Comparison of ENCODE assay signal across 8 mouse cellular contexts in the genomic region with DNA sequence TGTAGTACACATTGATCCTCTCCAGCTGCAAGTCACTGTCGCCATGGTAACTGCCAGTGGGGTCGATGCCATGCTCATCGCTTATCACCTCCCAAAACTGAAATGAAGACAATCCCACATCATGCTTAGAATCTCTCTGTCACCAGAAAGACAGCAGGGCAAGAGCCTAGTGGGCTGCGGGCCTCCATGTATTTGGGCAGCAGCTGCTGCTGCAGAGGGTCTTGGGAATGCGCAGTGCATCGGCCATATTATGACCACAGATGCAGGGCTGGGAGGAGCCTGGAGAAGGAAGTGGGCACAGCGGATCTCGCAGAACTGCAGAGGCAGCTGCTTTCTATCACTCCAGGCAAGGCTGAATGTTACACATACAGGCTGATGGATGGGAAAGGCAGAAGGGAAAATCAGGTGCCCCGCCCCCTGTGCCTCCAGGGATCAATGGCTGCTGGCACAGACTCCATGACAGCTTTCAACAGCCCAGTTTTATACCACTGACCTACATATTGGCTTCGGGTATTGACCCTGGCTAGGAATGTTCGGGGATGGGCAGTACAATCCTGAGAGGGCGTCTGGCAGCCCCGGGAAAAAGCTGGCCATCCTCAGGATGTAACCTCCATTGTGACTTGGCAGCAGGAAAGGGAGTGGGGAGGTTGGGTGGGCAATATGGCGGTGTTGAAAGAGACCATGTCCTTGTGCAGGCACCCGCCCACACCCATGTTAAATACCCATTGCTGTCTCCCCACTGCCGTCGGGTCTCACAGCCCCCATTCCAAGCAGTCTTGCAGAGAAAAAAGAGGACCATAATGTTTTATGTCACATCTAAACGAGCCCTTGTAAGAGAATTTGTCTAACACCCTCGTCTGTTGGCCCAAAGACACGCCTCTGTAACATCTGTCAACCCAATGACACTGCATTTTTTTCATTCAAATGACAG. TPM values are rescaled to one million over a fixed set of nuclear protein-coding genes. Genes with fewer than 3 reads are reported as not detected.
DNase-seq lines count a peak whose midpoint lies in the region; ATAC-seq and TF ChIP-seq lines count a peak whose summit lies in the region.

No protein-coding gene starts in this region.

- peak overlapping the region; percentile 68 for H3K4me3 ChIP-seq in kidney, embryonic 14.5 days (ENCODE audit: low read length)
- peak overlapping the region; percentile 70 for H3K4me3 ChIP-seq in forebrain, embryonic 12.5 days (replicated peaks)
- H3K4me3 ChIP-seq in hindbrain, embryonic 13.5 days = peak overlapping the region; percentile 87
- peak overlapping the region; percentile 61 for H3K4me3 ChIP-seq in limb, embryonic 10.5 days
- peak overlapping the region; percentile 82 for H3K4me3 ChIP-seq in midbrain, embryonic 12.5 days
- H3K4me3 ChIP-seq in thymus, adult 2 months (ENCODE audit: control insufficient read depth, insufficient read depth, low read length) = peak overlapping the region; percentile 51

- H3K27me3 ChIP-seq in kidney, embryonic 14.5 days (ENCODE audit: control insufficient read depth, insufficient read depth, low read length) = no peaks in the 10 kb centered on the region; the same call in 1 of the 2 replicates
- H3K27me3 ChIP-seq in forebrain, embryonic 12.5 days = peaks cover 12% of the 10 kb centered on the region
- H3K27me3 ChIP-seq in hindbrain, embryonic 13.5 days = no peaks in the 10 kb centered on the region
- H3K27me3 ChIP-seq in limb, embryonic 10.5 days (ENCODE audit: low read depth, poor library complexity, severe bottlenecking) = peaks cover 13% of the 10 kb centered on the region; the same call in 1 of the 2 replicates
- H3K27me3 ChIP-seq in midbrain, embryonic 12.5 days = peaks cover 7% of the 10 kb centered on the region
- H3K27me3 ChIP-seq in thymus, adult 2 months (ENCODE audit: control insufficient read depth, insufficient read depth, low read length) = no peaks in the 10 kb centered on the region

- peak; percentile 23; the same call in 1 of the 2 replicates for ATAC-seq in kidney, embryonic 14.5 days (ENCODE audit: low FRiP score, low TSS enrichment)
- peak; percentile 54 for ATAC-seq in forebrain, embryonic 12.5 days (ENCODE audit: low FRiP score)
- peak; percentile 74 for ATAC-seq in hindbrain, embryonic 13.5 days (ENCODE audit: low FRiP score)
- peak; percentile 68 for ATAC-seq in midbrain, embryonic 12.5 days (ENCODE audit: low FRiP score, low read depth)

- no peak overlapping the region for H3K27ac ChIP-seq in kidney, embryonic 14.5 days (ENCODE audit: low read depth, low read length)
- peak overlapping the region; percentile 59 for H3K27ac ChIP-seq in forebrain, embryonic 12.5 days
- H3K27ac ChIP-seq in hindbrain, embryonic 13.5 days = peak overlapping the region; percentile 96
- no peak overlapping the region for H3K27ac ChIP-seq in limb, embryonic 10.5 days
- H3K27ac ChIP-seq in midbrain, embryonic 12.5 days (replicated peaks) = peak overlapping the region; percentile 91
- H3K27ac ChIP-seq in thymus, adult 2 months (ENCODE audit: control insufficient read depth, insufficient read depth, low read length) = peak overlapping the region; percentile 4; the same call in 1 of the 2 replicates

- peaks cover 7% of the 10 kb centered on the region; the same call in 1 of the 2 replicates for H3K4me1 ChIP-seq in kidney, embryonic 14.5 days (ENCODE audit: control insufficient read depth, insufficient read depth, low read length)
- peaks cover 32% of the 10 kb centered on the region for H3K4me1 ChIP-seq in forebrain, embryonic 12.5 days
- H3K4me1 ChIP-seq in hindbrain, embryonic 13.5 days (replicated peaks) = peaks cover 42% of the 10 kb centered on the region
- peaks cover 22% of the 10 kb centered on the region for H3K4me1 ChIP-seq in limb, embryonic 10.5 days
- peaks cover 33% of the 10 kb centered on the region for H3K4me1 ChIP-seq in midbrain, embryonic 12.5 days
- peaks cover 23% of the 10 kb centered on the region for H3K4me1 ChIP-seq in thymus, adult 2 months (replicated peaks; ENCODE audit: control insufficient read depth, insufficient read depth, low read length)

- TF ChIP-seq POLR2A in thymus, adult 2 months (IDR thresholded peaks at IDR 0.05; ENCODE audit: control insufficient read depth, extremely low read depth, insufficient read depth, low read length, poor library complexity) = no peak

- peak overlapping the region; percentile 87 for H3K4me2 ChIP-seq in kidney, embryonic 14.5 days (replicated peaks; ENCODE audit: low read depth, low read length)
- peak overlapping the region; percentile 86 for H3K4me2 ChIP-seq in forebrain, embryonic 12.5 days
- peak overlapping the region; percentile 72 for H3K4me2 ChIP-seq in hindbrain, embryonic 13.5 days
- H3K4me2 ChIP-seq in midbrain, embryonic 12.5 days (replicated peaks) = peak overlapping the region; percentile 80

- no peaks in the 10 kb centered on the region; the same call in 1 of the 2 replicates for H3K36me3 ChIP-seq in kidney, embryonic 14.5 days (ENCODE audit: control insufficient read depth, insufficient read depth, low read length)
- H3K36me3 ChIP-seq in forebrain, embryonic 12.5 days (replicated peaks) = peaks cover 9% of the 10 kb centered on the region
- peaks cover 22% of the 10 kb centered on the region for H3K36me3 ChIP-seq in hindbrain, embryonic 13.5 days
- 0 out of 2 replicates have a peak, but pooled peaks cover 4% of the 10 kb centered on the region for H3K36me3 ChIP-seq in limb, embryonic 10.5 days
- peaks cover 13% of the 10 kb centered on the region for H3K36me3 ChIP-seq in midbrain, embryonic 12.5 days
- peaks cover 7% of the 10 kb centered on the region; the same call in 1 of the 2 replicates for H3K36me3 ChIP-seq in thymus, adult 2 months (ENCODE audit: control insufficient read depth, insufficient read depth, low read length)

- TF ChIP-seq CTCF in thymus, adult 2 months (IDR thresholded peaks at IDR 0.05; ENCODE audit: borderline replicate concordance, control insufficient read depth, extremely low read depth, insufficient read depth, low read length, poor library complexity) = peak; percentile 0; the same call in 1 of the 2 replicates

- H3K9me3 ChIP-seq in kidney, embryonic 14.5 days (ENCODE audit: control insufficient read depth, low read length) = no peaks in the 10 kb centered on the region
- H3K9me3 ChIP-seq in forebrain, embryonic 12.5 days = no peaks in the 10 kb centered on the region
- no peaks in the 10 kb centered on the region for H3K9me3 ChIP-seq in hindbrain, embryonic 13.5 days
- no peaks in the 10 kb centered on the region for H3K9me3 ChIP-seq in limb, embryonic 10.5 days (replicated peaks)
- H3K9me3 ChIP-seq in midbrain, embryonic 12.5 days = no peaks in the 10 kb centered on the region

- peak overlapping the region; percentile 66; the same call in 1 of the 2 replicates for H3K9ac ChIP-seq in kidney, embryonic 14.5 days (ENCODE audit: low read depth, low read length)
- peak overlapping the region; percentile 77 for H3K9ac ChIP-seq in forebrain, embryonic 12.5 days
- peak overlapping the region; percentile 95 for H3K9ac ChIP-seq in hindbrain, embryonic 13.5 days
- peak overlapping the region; percentile 87 for H3K9ac ChIP-seq in midbrain, embryonic 12.5 days (replicated peaks)

- no peak for DNase-seq in kidney, adult 9 months
- DNase-seq in c-Kit-negative CD71-positive TER-119-positive erythroid progenitor cells, embryonic 14.5 days (ENCODE audit: low read depth, low spot score) = peak; percentile 9
- DNase-seq in limb, embryonic 10.5 days (ENCODE audit: low spot score) = peak; percentile 45
- DNase-seq in thymus, adult 2 months = no peak

- WGBS in kidney, embryonic 14.5 days = 49% methylated on average over 20 of the region's 20 CpGs
- WGBS in forebrain, embryonic 12.5 days = 64% methylated on average over 20 of the region's 20 CpGs
- WGBS in hindbrain, embryonic 13.5 days = 21% methylated on average over 20 of the region's 20 CpGs
- 60% methylated on average over 20 of the region's 20 CpGs for WGBS in limb, embryonic 10.5 days
- 44% methylated on average over 20 of the region's 20 CpGs for WGBS in midbrain, embryonic 12.5 days
- WGBS in thymus, adult 2 months = 39% methylated on average over 20 of the region's 20 CpGs

RNA-seq across cellular contexts. Expression of gene Tubb2a, which starts 1.0 kb away (rescaled TPM):
- polyA plus RNA-seq in kidney, embryonic 14.5 days (2014; fragmentation: Nextera tagmentation; extraction: Ambion mirVana) = 62.1 and 73.4 TPM in 2 replicates
- polyA plus RNA-seq in forebrain, embryonic 12.5 days (2016; fragmentation: Nextera tagmentation; extraction: Ambion mirVana) = 397 and 403 TPM in 2 replicates
- polyA plus RNA-seq in hindbrain, embryonic 13.5 days (2015; fragmentation: Nextera tagmentation; extraction: Ambion mirVana) = 1,972 and 2,142 TPM in 2 replicates
- 44.3 and 44.7 TPM in 2 replicates for polyA plus RNA-seq in limb, embryonic 10.5 days (2016; fragmentation: Nextera tagmentation; extraction: Ambion mirVana)
- 609 and 668 TPM in 2 replicates for polyA plus RNA-seq in midbrain, embryonic 12.5 days (2016; fragmentation: Nextera tagmentation; extraction: Ambion mirVana)
- 469 and 567 TPM in 2 replicates for polyA plus RNA-seq in thymus, adult 2 months (2012; rRNA removed)

RNA-seq across cellular contexts. Expression of gene Bphl, which starts 39.4 kb away (rescaled TPM):
- 47.4 and 49.0 TPM in 2 replicates for polyA plus RNA-seq in kidney, embryonic 14.5 days (2014; fragmentation: Nextera tagmentation; extraction: Ambion mirVana)
- 35.0 and 38.2 TPM in 2 replicates for polyA plus RNA-seq in forebrain, embryonic 12.5 days (2016; fragmentation: Nextera tagmentation; extraction: Ambion mirVana)
- 34.9 and 39.8 TPM in 2 replicates for polyA plus RNA-seq in hindbrain, embryonic 13.5 days (2015; fragmentation: Nextera tagmentation; extraction: Ambion mirVana)
- polyA plus RNA-seq in limb, embryonic 10.5 days (2016; fragmentation: Nextera tagmentation; extraction: Ambion mirVana) = 30.6 and 33.6 TPM in 2 replicates
- polyA plus RNA-seq in midbrain, embryonic 12.5 days (2016; fragmentation: Nextera tagmentation; extraction: Ambion mirVana) = 31.4 and 31.9 TPM in 2 replicates
- 24.7 and 25.9 TPM in 2 replicates for polyA plus RNA-seq in thymus, adult 2 months (2012; rRNA removed)

RNA-seq across cellular contexts. Expression of gene Tubb2b, which starts 53.4 kb away (rescaled TPM):
- 17.4 and 23.6 TPM in 2 replicates for polyA plus RNA-seq in kidney, embryonic 14.5 days (2014; fragmentation: Nextera tagmentation; extraction: Ambion mirVana)
- polyA plus RNA-seq in forebrain, embryonic 12.5 days (2016; fragmentation: Nextera tagmentation; extraction: Ambion mirVana) = 311 and 346 TPM in 2 replicates
- 795 and 852 TPM in 2 replicates for polyA plus RNA-seq in hindbrain, embryonic 13.5 days (2015; fragmentation: Nextera tagmentation; extraction: Ambion mirVana)
- polyA plus RNA-seq in limb, embryonic 10.5 days (2016; fragmentation: Nextera tagmentation; extraction: Ambion mirVana) = 11.7 and 15.6 TPM in 2 replicates
- polyA plus RNA-seq in midbrain, embryonic 12.5 days (2016; fragmentation: Nextera tagmentation; extraction: Ambion mirVana) = 380 and 432 TPM in 2 replicates
- polyA plus RNA-seq in thymus, adult 2 months (2012; rRNA removed) = 217 and 264 TPM in 2 replicates

Comparison
In these comparisons a context has a peak if more than half of its experiments do, and no peak if none do; other contexts are left out.
1. ATAC-seq: peak in every context shown above with its lines; median percentile 74 in hindbrain, embryonic 13.5 days; 68 in midbrain, embryonic 12.5 days; 54 in forebrain, embryonic 12.5 days; 23 in kidney, embryonic 14.5 days.
2. H3K27ac ChIP-seq: peak in forebrain, embryonic 12.5 days (single experiment), hindbrain, embryonic 13.5 days (single experiment), midbrain, embryonic 12.5 days (single experiment) and thymus, adult 2 months (single experiment); none in kidney, embryonic 14.5 days (single experiment) and limb, embryonic 10.5 days (single experiment).
3. DNase-seq: peak in c-Kit-negative CD71-positive TER-119-positive erythroid progenitor cells, embryonic 14.5 days (single experiment) and limb, embryonic 10.5 days (single experiment); none in kidney, adult 9 months (single experiment) and thymus, adult 2 months (single experiment).
4. Peak in every context shown above with its lines, with median percentiles within 50 percentile points of each other: H3K4me2 ChIP-seq, H3K4me3 ChIP-seq and H3K9ac ChIP-seq.